ENCODE assay signal across 30 mouse cellular contexts in genomic region chr1:176404128-176404527, GRCm38 (mm10).
"Had no signal": no experiment of that assay in that cellular context is flagged by ENCODE, and none has a peak within 500 bp of the region (broad histone marks: within the 10 kb centered on the region; RNA-seq: fewer than 3 reads in every experiment).

No protein-coding gene starts in this region.

- H3K27me3 ChIP-seq: heart, embryonic 12.5 days; heart, embryonic 13.5 days; heart, embryonic 15.5 days; hindbrain, embryonic 12.5 days; hindbrain, embryonic 13.5 days; hindbrain, embryonic 15.5 days; intestine, embryonic 15.5 days; kidney, embryonic 15.5 days had no signal

- H3K4me3 ChIP-seq: heart, embryonic 12.5 days; heart, embryonic 13.5 days; heart, embryonic 15.5 days; hindbrain, embryonic 10.5 days; hindbrain, embryonic 12.5 days; hindbrain, embryonic 13.5 days; hindbrain, embryonic 15.5 days; intestine, embryonic 15.5 days; kidney, embryonic 15.5 days; layer of hippocampus, adult 2 months; left cerebral cortex, adult 2 months had no signal

- DNase-seq: heart, postnatal 10 days; heart, postnatal 14 days; heart, postnatal 36 days; heart, postnatal 4 days; kidney, adult 11 months; kidney, adult 18-20 months; kidney, adult 8-10 months; kidney, adult 9 months; kidney, postnatal 10 days; kidney, postnatal 14 days; kidney, postnatal 25 days; kidney, postnatal 36 days; kidney, postnatal 4 days; layer of hippocampus, adult 9-11 months; layer of hippocampus, postnatal 36 days had no signal

- H3K36me3 ChIP-seq: heart, embryonic 12.5 days; heart, embryonic 13.5 days; heart, embryonic 15.5 days; hindbrain, embryonic 10.5 days; hindbrain, embryonic 12.5 days; hindbrain, embryonic 13.5 days; hindbrain, embryonic 15.5 days; intestine, embryonic 15.5 days; kidney, embryonic 15.5 days had no signal

- H3K4me2 ChIP-seq: heart, embryonic 11.5 days; heart, embryonic 12.5 days; heart, embryonic 13.5 days; heart, embryonic 15.5 days; hindbrain, embryonic 12.5 days; hindbrain, embryonic 13.5 days; hindbrain, embryonic 14.5 days; hindbrain, embryonic 15.5 days; intestine, embryonic 15.5 days; kidney, embryonic 15.5 days had no signal

- H3K9me3 ChIP-seq: heart, embryonic 12.5 days; heart, embryonic 13.5 days; heart, embryonic 15.5 days; hindbrain, embryonic 10.5 days; hindbrain, embryonic 12.5 days; hindbrain, embryonic 13.5 days; hindbrain, embryonic 15.5 days; intestine, embryonic 15.5 days; kidney, embryonic 15.5 days had no signal

- H3K4me1 ChIP-seq: heart, embryonic 12.5 days; heart, embryonic 13.5 days; heart, embryonic 15.5 days; hindbrain, embryonic 10.5 days; hindbrain, embryonic 12.5 days; hindbrain, embryonic 13.5 days; hindbrain, embryonic 15.5 days; intestine, embryonic 15.5 days; kidney, embryonic 15.5 days had no signal

- H3K9ac ChIP-seq: heart, embryonic 12.5 days; heart, embryonic 13.5 days; heart, embryonic 15.5 days; hindbrain, embryonic 12.5 days; hindbrain, embryonic 13.5 days; hindbrain, embryonic 14.5 days; hindbrain, embryonic 15.5 days; intestine, embryonic 15.5 days; kidney, embryonic 15.5 days had no signal

- H3K27ac ChIP-seq: heart, embryonic 13.5 days; heart, embryonic 15.5 days; hindbrain, embryonic 10.5 days; hindbrain, embryonic 12.5 days; hindbrain, embryonic 13.5 days; hindbrain, embryonic 14.5 days; hindbrain, embryonic 15.5 days; hindbrain, postnatal 0 days; intestine, embryonic 15.5 days; kidney, embryonic 15.5 days; kidney, postnatal 0 days; layer of hippocampus, adult 2 months; left cerebral cortex, adult 2 months had no signal
